Mouse (Mus musculus) limb, embryonic 13.5 days (tissue): ENCODE measurements around the gene Olfr1132. TPM values are rescaled to one million over a fixed set of nuclear protein-coding genes. Genes with fewer than 3 reads are reported as not detected.
"Not testable (repeated sequence)": the region's sequence is repeated elsewhere in the genome, so short reads cannot be mapped to it uniquely, and the experiment has no call there.

ENCODE experiments used
- ATAC-seq: fragments of 200-750 bp; cut with Nextera tagmentation; 2 replicates; pipeline ENCODE4 v1.8.0; 2017; ENCODE audit warnings: low read depth, moderate number of reproducible peaks, moderate TSS enrichment; ENCODE audit not compliant: low FRiP score
- H3K27ac ChIP-seq: fragments of 300-500 bp; sonication (generic); 2 replicates; pipeline ENCODE4 v1.5.1; 2015; ENCODE audit warnings: inconsistent platforms, mild to moderate bottlenecking, moderate library complexity
- H3K27me3 ChIP-seq: fragments of 300-500 bp; sonication (generic); 2 replicates; pipeline ENCODE4 v1.6.1; 2015; ENCODE audit warnings: mild to moderate bottlenecking, inconsistent platforms
- H3K36me3 ChIP-seq: fragments of 300-500 bp; sonication (generic); 2 replicates; pipeline ENCODE4 v1.6.1; 2015; ENCODE audit warnings: inconsistent platforms, mild to moderate bottlenecking, moderate library complexity
- H3K4me1 ChIP-seq: fragments of 300-500 bp; sonication (generic); 2 replicates; pipeline ENCODE4 v1.6.1; 2015; ENCODE audit warnings: inconsistent platforms
- H3K4me2 ChIP-seq: fragments of 300-500 bp; sonication (generic); replicated peaks from 2 replicates; pipeline ENCODE4 v1.6.1; 2015; ENCODE audit warnings: inconsistent platforms, mild to moderate bottlenecking, moderate library complexity
- H3K4me3 ChIP-seq: fragments of 300-500 bp; sonication (generic); 2 replicates; pipeline ENCODE4 v1.5.1; 2015; ENCODE audit warnings: moderate library complexity, mild to moderate bottlenecking, inconsistent platforms
- H3K9ac ChIP-seq: fragments of 300-500 bp; sonication (generic); 2 replicates; pipeline ENCODE4 v1.6.1; 2015; ENCODE audit warnings: mild to moderate bottlenecking, inconsistent platforms
- H3K9me3 ChIP-seq: fragments of 300-500 bp; sonication (generic); 2 replicates; pipeline ENCODE4 v1.6.1; 2016; ENCODE audit warnings: inconsistent platforms
- WGBS: fragments of 180-500 bp; shearing (Covaris S2); methylation state at CpG from one replicate; pipeline ENCODE4 v1.1.7; 2015; 5-methylcytosine and 5-hydroxymethylcytosine counted together
- polyA plus RNA-seq: library from polyadenylated mRNA; unstranded; fragments of >200 nt; fragmentation: Nextera tagmentation; extraction: Ambion mirVana; gene quantifications from 2 replicates; pipeline ENCODE4 v1.2.1, GENCODE M21; 2015

Olfr1132 gene
- polyA plus RNA-seq: not detected in 2 replicates

DNA sequence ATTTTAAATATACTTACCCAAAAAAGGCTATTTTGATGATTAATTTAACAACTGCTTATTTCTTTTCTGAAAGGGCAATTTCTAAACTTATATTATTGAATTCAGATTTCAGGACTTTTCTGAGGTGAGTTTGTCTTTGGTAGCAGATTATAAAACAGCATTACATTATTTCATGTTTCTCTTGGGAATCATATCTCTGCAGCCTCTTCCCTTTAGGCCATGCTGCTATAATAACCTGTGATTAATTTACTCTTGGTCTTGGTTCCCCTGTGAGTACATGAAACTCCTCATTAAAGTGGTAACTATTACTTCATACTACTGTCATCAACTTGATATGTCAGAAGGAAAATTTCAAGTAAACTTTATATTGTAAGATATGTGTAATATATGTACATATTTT lies at the start of gene Olfr1132:
Gene Olfr1132 (minus strand): TSS at position 101 of the 400 bp plus-strand sequence.
- no peak for ATAC-seq
- H3K4me3 ChIP-seq: no peak within 1 kb of the TSS
- H3K4me2 ChIP-seq: no peak within 1 kb of the TSS
- H3K27ac ChIP-seq: no peak within 1 kb of the TSS
- H3K36me3 ChIP-seq: no peaks in the 10 kb centered on the region
- no peaks in the 10 kb centered on the region for H3K9me3 ChIP-seq
- H3K4me1 ChIP-seq: no peaks in the 10 kb centered on the region
- no peaks in the 10 kb centered on the region for H3K27me3 ChIP-seq
- no peak within 1 kb of the TSS for H3K9ac ChIP-seq

DNA sequence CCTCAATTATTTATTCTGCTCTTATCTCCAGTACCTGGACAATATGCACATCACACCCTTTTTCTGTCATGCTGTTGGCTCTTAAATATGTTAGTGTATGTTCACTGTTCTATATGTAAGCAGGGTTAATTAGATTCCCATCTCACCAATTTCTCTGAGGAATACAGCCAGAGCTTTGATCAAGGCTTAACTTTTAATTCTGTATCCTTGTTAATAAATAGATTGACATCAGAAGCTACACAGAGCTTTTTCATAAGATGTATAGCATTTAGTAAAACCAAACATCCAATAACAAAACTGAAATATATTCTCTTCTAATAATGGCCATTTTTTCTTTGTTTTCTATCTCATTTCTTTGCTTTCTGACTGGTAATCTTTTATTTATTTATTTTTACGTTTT lies 36.2 kb upstream of the Olfr1132 start, which contains the start of gene Olfr1135:
Gene Olfr1135 (minus strand): TSS at position 101 of the 400 bp plus-strand sequence.
- Histone ChIP-seq H3K4me3 (no peak within 1 kb of the TSS), H3K27ac (no peak within 1 kb of the TSS), H3K4me1 (no peaks in the 10 kb centered on the region), H3K4me2 (no peak within 1 kb of the TSS), H3K36me3 (no peaks in the 10 kb centered on the region), H3K27me3 (no peaks in the 10 kb centered on the region), H3K9me3 (no peaks in the 10 kb centered on the region), H3K9ac (no peak within 1 kb of the TSS)
- ATAC-seq: no peak
- 24% methylated on average over 1 of the region's 1 CpGs for WGBS

DNA sequence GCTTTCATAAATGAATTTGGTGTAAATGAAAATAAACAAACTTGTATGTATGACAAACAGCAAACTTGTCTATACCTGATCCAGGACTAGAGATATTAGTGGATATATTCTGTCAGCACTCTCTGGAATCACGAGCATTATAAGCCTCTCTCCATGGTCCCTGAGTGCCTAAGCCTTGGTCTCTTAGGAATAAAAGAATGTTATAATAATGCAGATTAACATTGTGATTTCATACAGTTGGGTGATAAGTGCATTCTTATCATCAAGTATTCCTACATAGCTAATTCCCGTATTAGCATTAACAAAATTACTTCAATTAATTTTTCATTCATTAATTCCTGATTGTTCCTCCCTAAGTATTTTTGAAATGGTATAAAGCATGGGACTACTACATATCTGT lies 21.0 kb upstream of the Olfr1132 start, which contains the start of gene Olfr1134:
Gene Olfr1134 (minus strand): TSS at position 101 of the 400 bp plus-strand sequence.
- no peak within 1 kb of the TSS for H3K4me3 ChIP-seq
- no peaks in the 10 kb centered on the region for H3K36me3 ChIP-seq
- H3K9ac ChIP-seq: no peak within 1 kb of the TSS
- no peak within 1 kb of the TSS for H3K4me2 ChIP-seq
- H3K27ac ChIP-seq: no peak within 1 kb of the TSS
- no peaks in the 10 kb centered on the region for H3K4me1 ChIP-seq
- no peaks in the 10 kb centered on the region for H3K27me3 ChIP-seq
- WGBS: 75% methylated on average over 2 of the region's 2 CpGs
- H3K9me3 ChIP-seq: no peaks in the 10 kb centered on the region
- ATAC-seq: no peak

DNA sequence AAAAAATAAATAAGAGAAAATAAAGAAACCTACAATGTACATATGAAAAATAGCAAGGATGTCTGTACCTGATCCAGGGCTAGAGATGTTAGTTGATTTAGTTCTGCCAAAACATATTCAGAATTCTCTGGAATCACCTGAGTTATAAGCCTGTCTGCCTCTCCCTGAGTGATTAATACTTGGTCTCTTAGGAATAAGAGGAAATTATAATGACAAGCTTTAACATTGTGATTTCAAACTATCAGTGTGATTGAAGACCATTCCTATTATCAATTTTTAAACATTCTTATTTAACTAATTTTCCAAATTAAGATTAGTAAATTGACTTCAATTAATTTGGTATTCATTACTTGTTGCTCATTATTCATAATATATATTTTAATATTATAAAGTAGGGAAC lies 9.9 kb upstream of the Olfr1132 start, which contains the start of gene Olfr1133:
Gene Olfr1133 (minus strand): TSS at position 101 of the 400 bp plus-strand sequence.
- Histone ChIP-seq H3K36me3 (no peaks in the 10 kb centered on the region), H3K9ac (no peak within 1 kb of the TSS), H3K9me3 (no peaks in the 10 kb centered on the region), H3K27ac (no peak within 1 kb of the TSS), H3K27me3 (no peaks in the 10 kb centered on the region), H3K4me1 (no peaks in the 10 kb centered on the region), H3K4me2 (no peak within 1 kb of the TSS), H3K4me3 (no peak within 1 kb of the TSS)
- ATAC-seq: no peak

DNA sequence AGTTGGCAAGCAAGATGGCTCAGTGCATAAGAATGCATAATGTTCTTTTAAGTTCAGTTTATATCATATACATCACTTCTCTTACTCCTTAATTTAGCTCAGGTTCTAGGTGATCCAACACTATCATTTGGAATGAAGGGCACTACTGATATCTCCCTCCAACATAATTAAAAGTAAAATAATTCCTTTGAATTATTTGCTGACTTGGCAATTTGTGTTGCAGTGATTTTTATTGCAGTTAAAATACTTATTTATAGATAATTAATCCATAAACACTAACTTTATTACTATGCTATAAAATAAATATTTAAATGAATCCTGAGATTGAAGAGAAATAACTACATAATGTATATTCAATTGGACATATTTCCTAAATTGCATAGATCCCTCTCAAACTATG lies 5.1 kb upstream of the Olfr1132 start:
- no peaks in the 10 kb centered on the region for H3K4me1 ChIP-seq
- no peaks in the 10 kb centered on the region for H3K9me3 ChIP-seq
- H3K9ac ChIP-seq: no peak overlapping the region
- no peak overlapping the region for H3K4me3 ChIP-seq
- H3K27me3 ChIP-seq: no peaks in the 10 kb centered on the region
- H3K4me2 ChIP-seq: no peak overlapping the region
- H3K27ac ChIP-seq: no peak overlapping the region
- H3K36me3 ChIP-seq: no peaks in the 10 kb centered on the region
- no peak for ATAC-seq

DNA sequence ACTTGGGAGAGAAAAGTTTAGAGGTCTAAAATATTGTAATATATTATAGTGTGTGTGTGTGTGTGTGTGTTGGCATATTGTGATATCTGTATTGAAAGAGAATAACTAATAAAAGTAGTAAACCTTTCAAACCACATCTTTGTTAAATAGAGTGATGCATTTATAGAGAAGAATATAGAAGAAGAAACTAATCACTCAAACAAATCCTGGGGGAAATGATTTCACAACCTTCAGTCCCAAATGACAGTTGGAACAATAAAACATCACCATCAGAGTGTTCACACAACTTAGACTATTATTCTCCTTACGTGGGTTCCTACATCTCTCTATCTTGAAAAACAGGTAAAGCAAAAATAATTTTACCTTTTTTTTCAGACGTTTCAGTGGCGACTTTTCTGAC lies 10.5 kb downstream of the Olfr1132 start, which contains the start of gene Olfr1131:
Gene Olfr1131 (plus strand): TSS at position 301 of the 400 bp plus-strand sequence.
- Histone ChIP-seq H3K4me1 (no peaks in the 10 kb centered on the region), H3K9ac (no peak within 1 kb of the TSS), H3K4me2 (no peak within 1 kb of the TSS), H3K27me3 (no peaks in the 10 kb centered on the region), H3K9me3 (no peaks in the 10 kb centered on the region), H3K4me3 (no peak within 1 kb of the TSS), H3K27ac (no peak within 1 kb of the TSS), H3K36me3 (no peaks in the 10 kb centered on the region)
- WGBS: 67% methylated on average over 3 of the region's 3 CpGs
- ATAC-seq: no peak

DNA sequence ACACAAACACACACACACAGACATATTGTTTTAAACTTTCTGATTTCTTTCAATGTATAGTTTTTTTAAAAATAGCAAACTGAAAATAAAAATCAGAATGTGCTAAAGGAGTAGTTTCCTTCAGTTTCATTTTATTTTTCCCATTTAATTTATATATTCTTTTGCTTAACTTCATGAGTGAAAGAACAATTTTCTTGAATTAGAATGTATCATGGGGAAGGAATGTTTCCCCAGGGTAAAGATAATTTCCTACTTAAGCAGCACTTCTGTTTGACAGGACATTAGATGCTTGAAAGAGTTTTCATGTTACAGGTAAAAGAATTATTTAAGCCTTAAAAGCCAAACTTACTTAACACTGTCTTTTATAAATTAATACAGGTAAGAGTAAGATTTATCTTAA lies 31.4 kb downstream of the Olfr1132 start, which contains the start of gene Olfr1130:
Gene Olfr1130 (plus strand): TSS at position 301 of the 400 bp plus-strand sequence.
- H3K27ac ChIP-seq, ATAC-seq, H3K36me3 ChIP-seq, H3K4me1 ChIP-seq, H3K4me3 ChIP-seq, H3K27me3 ChIP-seq, H3K9ac ChIP-seq, H3K4me2 ChIP-seq, H3K9me3 ChIP-seq: not testable (repeated sequence)

Other genes with a start within 250 kb of the Olfr1132 start
- not detected in 2 replicates for gene Olfr1123, start 220.9 kb downstream of the Olfr1132 start, polyA plus RNA-seq
- 0.05 and 0.13 TPM in 2 replicates for gene Olfr1124, start 207.3 kb downstream of the Olfr1132 start, polyA plus RNA-seq
- not detected in 2 replicates for gene Olfr1126, start 183.6 kb downstream of the Olfr1132 start, polyA plus RNA-seq
- gene Pramel7, start 140.4 kb downstream of the Olfr1132 start, polyA plus RNA-seq: not detected in 2 replicates
- gene Pramel6, start 131.0 kb downstream of the Olfr1132 start, polyA plus RNA-seq: not detected in 2 replicates
- gene Olfr153, start 105.7 kb downstream of the Olfr1132 start, polyA plus RNA-seq: not detected in 2 replicates
- gene Olfr1128, start 92.0 kb downstream of the Olfr1132 start, polyA plus RNA-seq: not detected in 2 replicates
- gene Olfr1129, start 63.6 kb downstream of the Olfr1132 start, polyA plus RNA-seq: not detected in 2 replicates
- gene Olfr1130, start 31.3 kb downstream of the Olfr1132 start, polyA plus RNA-seq: not detected in 2 replicates
- gene Olfr1131, start 10.4 kb downstream of the Olfr1132 start, polyA plus RNA-seq: not detected in 2 replicates
- gene Olfr1133, start 9.8 kb upstream of the Olfr1132 start, polyA plus RNA-seq: not detected in 2 replicates
- not detected in 2 replicates for gene Olfr1134, start 20.9 kb upstream of the Olfr1132 start, polyA plus RNA-seq
- not detected in 2 replicates for gene Olfr1135, start 36.1 kb upstream of the Olfr1132 start, polyA plus RNA-seq
- gene Olfr1136, start 56.4 kb upstream of the Olfr1132 start, polyA plus RNA-seq: not detected in 2 replicates
- not detected in 2 replicates for gene Olfr1137, start 75.6 kb upstream of the Olfr1132 start, polyA plus RNA-seq
- not detected in 2 replicates for gene Olfr1138, start 102.4 kb upstream of the Olfr1132 start, polyA plus RNA-seq
- gene Olfr1140, start 106.2 kb upstream of the Olfr1132 start, polyA plus RNA-seq: not detected in 2 replicates
- gene Olfr1141, start 116.5 kb upstream of the Olfr1132 start, polyA plus RNA-seq: not detected in 2 replicates
- gene Olfr152, start 141.9 kb upstream of the Olfr1132 start, polyA plus RNA-seq: not detected in 2 replicates
- not detected in 2 replicates for gene Olfr1143, start 163.1 kb upstream of the Olfr1132 start, polyA plus RNA-seq
- not detected in 2 replicates for gene Olfr1145, start 172.3 kb upstream of the Olfr1132 start, polyA plus RNA-seq
- not detected in 2 replicates for gene Olfr1148, start 193.0 kb upstream of the Olfr1132 start, polyA plus RNA-seq
- not detected in 2 replicates for gene Olfr1150-ps1, start 206.5 kb upstream of the Olfr1132 start, polyA plus RNA-seq
- gene Olfr1151, start 218.3 kb upstream of the Olfr1132 start, polyA plus RNA-seq: not detected in 2 replicates
- gene Olfr1152, start 229.0 kb upstream of the Olfr1132 start, polyA plus RNA-seq: 0.03 TPM in 1 of 2 replicates, not detected in the other